9 mouse cellular contexts compared by ENCODE assay signal in the genomic region with DNA sequence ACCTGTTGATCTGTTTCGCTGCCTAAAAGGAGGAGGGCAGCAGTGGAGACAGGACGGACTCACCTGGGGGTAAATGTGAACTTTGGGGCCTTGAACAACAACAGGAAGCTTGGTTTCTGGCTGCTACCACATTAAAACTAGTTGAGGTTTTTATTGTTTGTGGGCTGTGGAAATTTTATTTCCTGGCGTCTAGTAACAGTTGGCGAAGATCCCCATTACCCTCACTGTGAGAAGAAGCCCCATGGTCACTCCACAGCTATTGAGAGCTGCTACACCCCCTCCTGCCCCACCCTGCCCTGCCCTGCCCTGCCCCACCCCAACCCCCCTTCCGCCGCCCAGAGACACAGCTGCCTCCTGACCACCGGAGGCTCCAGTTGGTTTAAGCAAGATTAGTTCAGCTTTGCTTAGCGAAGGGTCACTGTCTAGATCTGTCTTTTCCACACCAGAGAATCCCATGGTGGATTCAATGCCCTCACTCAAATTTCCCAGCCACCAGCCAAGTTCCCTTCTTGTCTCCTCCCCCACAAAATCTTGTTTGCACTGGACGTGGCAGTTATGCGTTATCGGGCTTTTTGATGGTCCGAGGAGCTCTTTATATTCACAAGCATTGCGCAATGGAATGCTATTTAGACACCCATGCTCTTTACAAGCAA.
DNase-seq lines count a peak whose midpoint lies in the region; ATAC-seq and TF ChIP-seq lines count a peak whose summit lies in the region.
"Had no signal": no experiment of that assay in that cellular context is flagged by ENCODE, and none has a peak within 500 bp of the region (broad histone marks: within the 10 kb centered on the region; RNA-seq: fewer than 3 reads in every experiment).

No protein-coding gene starts in this region.

- no peaks in the 10 kb centered on the region for H3K9me3 ChIP-seq in hindbrain, embryonic 16.5 days (ENCODE audit: control insufficient read depth, low read length)
- no peaks in the 10 kb centered on the region for H3K9me3 ChIP-seq in hindbrain, postnatal 0 days (ENCODE audit: low read length)
- H3K9me3 ChIP-seq: midbrain, embryonic 12.5 days had no signal

- no peak for DNase-seq in hindbrain, postnatal 0 days (ENCODE audit: low spot score)
- DNase-seq in left cerebral cortex, postnatal 14 days (ENCODE audit: low spot score in 2 of 2), result no peak
- no peak for DNase-seq in cerebellum, adult 11-12 months
- no peak for DNase-seq in urinary bladder, postnatal 14 days (ENCODE audit: low spot score)

- no peaks in the 10 kb centered on the region for H3K27me3 ChIP-seq in hindbrain, embryonic 16.5 days (replicated peaks; ENCODE audit: control insufficient read depth, insufficient read depth, low read length)
- H3K27me3 ChIP-seq in hindbrain, postnatal 0 days (ENCODE audit: insufficient read depth, low read length), result no peaks in the 10 kb centered on the region
- H3K27me3 ChIP-seq: midbrain, embryonic 12.5 days had no signal

- H3K4me2 ChIP-seq in hindbrain, embryonic 16.5 days (ENCODE audit: low read length), result no peak overlapping the region
- no peak overlapping the region for H3K4me2 ChIP-seq in hindbrain, postnatal 0 days (ENCODE audit: low read depth, low read length)
- H3K4me2 ChIP-seq: midbrain, embryonic 12.5 days had no signal

- ATAC-seq in hindbrain, embryonic 16.5 days, result 0 out of 2 replicates have a peak, but pooled peaks have one; percentile 44
- ATAC-seq in hindbrain, postnatal 0 days, result no peak
- peak; percentile 57 for ATAC-seq in CD4-positive, CD25-positive, alpha-beta regulatory T cell, adult 4 months
- peak; percentile 33 to 44 for ATAC-seq in hematopoietic stem cell, adult 5-6 weeks (replicated peaks in 1 of 2; ENCODE audit: insufficient read depth in 1 of 2, low FRiP score in 2 of 2, low TSS enrichment in 1 of 2, low read depth in 1 of 2, poor library complexity in 2 of 2, severe bottlenecking in 2 of 2)
- ATAC-seq in megakaryocyte, adult 5-6 weeks (ENCODE audit: poor library complexity, severe bottlenecking), result peak; percentile 41

- H3K4me3 ChIP-seq in hindbrain, embryonic 16.5 days (ENCODE audit: low read length), result no peak overlapping the region
- H3K4me3 ChIP-seq in hindbrain, postnatal 0 days (ENCODE audit: low read length), result no peak overlapping the region
- H3K4me3 ChIP-seq: midbrain, embryonic 12.5 days had no signal

- intact Hi-C loops in left cerebral cortex, postnatal 14 days (cut with DNase I), result loop anchor here (2.0 to 5.0 kb wide), 3 partner anchors 212 to 672 kb away; no protein-coding TSS in a partner anchor

- H3K4me1 ChIP-seq in hindbrain, embryonic 16.5 days (ENCODE audit: control insufficient read depth, insufficient read depth, low read depth, low read length), result peaks cover 5% of the 10 kb centered on the region; the same call in 1 of the 2 replicates
- peaks cover 5% of the 10 kb centered on the region for H3K4me1 ChIP-seq in hindbrain, postnatal 0 days (ENCODE audit: insufficient read depth, low read length)

- TF ChIP-seq CTCF in hindbrain, postnatal 0 days (IDR thresholded peaks at IDR 0.05; ENCODE audit: low read depth), result no peak

- no peak overlapping the region for H3K27ac ChIP-seq in hindbrain, embryonic 16.5 days (ENCODE audit: low read depth, low read length)
- no peak overlapping the region for H3K27ac ChIP-seq in hindbrain, postnatal 0 days
- H3K27ac ChIP-seq: midbrain, embryonic 12.5 days had no signal

- WGBS in hindbrain, embryonic 16.5 days, result 60% methylated on average over 13 of the region's 13 CpGs
- 61% methylated on average over 13 of the region's 13 CpGs for WGBS in hindbrain, postnatal 0 days

- H3K9ac ChIP-seq in hindbrain, embryonic 16.5 days (ENCODE audit: low read depth, low read length), result no peak overlapping the region
- H3K9ac ChIP-seq in hindbrain, postnatal 0 days (replicated peaks; ENCODE audit: low read length), result no peak overlapping the region
- H3K9ac ChIP-seq: midbrain, embryonic 12.5 days had no signal

- no peaks in the 10 kb centered on the region for H3K36me3 ChIP-seq in hindbrain, embryonic 16.5 days (ENCODE audit: control insufficient read depth, insufficient read depth, low read length)
- no peaks in the 10 kb centered on the region for H3K36me3 ChIP-seq in hindbrain, postnatal 0 days (ENCODE audit: insufficient read depth, low read length)
- H3K36me3 ChIP-seq: midbrain, embryonic 12.5 days had no signal
